Mouse (Mus musculus) cerebellum, postnatal 4 days (tissue): ENCODE measurements at regions not wholly inside any gene's neighbourhood (a gene's known extent, or its start where the extent isn't known, plus 50 kb on each side); places are given as distances from the start of the nearest gene placed in this dataset.

Experiments used
- DNase-seq, 2 experiments: peaks; one replicate each; pipeline ENCODE4 v3.0.0; 2022; ENCODE audit warnings: low spot score in 2 of 2, mixed read lengths in 1 of 2

- no peak for DNase-seq
These were observed 53.7 kb upstream of the Gm11232 start for GRCm38 (mm10) chr4:71811444-71811843.

- no peak for DNase-seq
These were observed 50.5 kb upstream of the Gm11232 start for GRCm38 (mm10) chr4:71808271-71808670.
